ENCODE assay signal across 8 mouse cellular contexts in the genomic region with DNA sequence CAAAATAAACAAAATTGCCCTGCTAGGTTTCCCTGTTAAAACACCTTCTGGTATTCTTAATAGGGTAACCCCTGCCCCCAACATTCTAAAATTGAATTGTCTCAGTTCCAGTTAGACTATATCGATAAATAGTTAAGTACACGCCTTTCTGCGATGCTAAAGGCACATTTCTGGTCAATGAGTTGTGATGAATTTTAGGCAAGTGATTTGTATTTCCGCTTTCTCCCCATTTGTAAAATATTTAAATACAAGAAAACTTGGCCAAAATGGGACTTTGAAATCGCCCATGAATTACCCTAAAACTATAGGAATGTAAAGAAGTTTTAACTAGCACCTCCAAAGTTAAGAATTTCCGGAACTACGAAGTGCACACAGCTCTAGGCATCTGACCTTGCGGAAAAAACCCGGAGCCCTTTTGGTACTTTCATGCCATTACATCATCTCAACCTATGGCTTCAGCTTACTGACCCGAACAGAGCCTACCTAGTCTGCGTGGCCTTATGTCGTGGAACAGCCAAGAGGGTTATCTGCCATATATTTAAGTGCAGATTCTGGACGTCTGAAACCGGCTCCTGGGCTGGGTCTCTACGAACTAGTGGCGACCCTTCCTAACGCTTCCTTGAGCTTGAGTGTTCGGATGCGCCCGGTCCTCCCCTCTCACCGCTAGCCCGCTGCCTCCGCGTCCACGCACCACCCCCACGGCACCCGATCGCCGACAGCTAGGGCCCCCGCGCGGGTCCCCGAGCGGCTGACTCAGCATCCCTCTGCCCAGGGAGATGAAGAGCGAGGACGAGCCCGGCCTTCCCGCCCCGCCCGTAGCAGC. TPM values are rescaled to one million over a fixed set of nuclear protein-coding genes. Genes with fewer than 3 reads are reported as not detected.
A peak's percentile ranks its signal among the peaks of the same experiment; 100 is the strongest.
DNase-seq lines count a peak whose midpoint lies in the region; ATAC-seq and TF ChIP-seq lines count a peak whose summit lies in the region.

No protein-coding gene starts in this region.

- peaks cover 20% of the 10 kb centered on the region; the same call in 1 of the 2 replicates for H3K36me3 ChIP-seq in kidney, embryonic 16.5 days (ENCODE audit: insufficient read depth, low read length)
- H3K36me3 ChIP-seq in erythroblast, embryonic 14.5 days (ENCODE audit: control insufficient read depth) = peaks cover 41% of the 10 kb centered on the region
- peaks cover 35% of the 10 kb centered on the region for H3K36me3 ChIP-seq in limb, embryonic 14.5 days (ENCODE audit: control insufficient read depth, insufficient read depth, low read length)
- H3K36me3 ChIP-seq in neural tube, embryonic 14.5 days (ENCODE audit: control insufficient read depth, insufficient read depth, low read length) = peaks cover 7% of the 10 kb centered on the region

- DNase-seq in kidney, postnatal 36 days = no peak
- DNase-seq in MEL-GATA-1-ER (ENCODE audit: extremely low read depth, low read depth) = peak; percentile 44
- DNase-seq in limb, embryonic 14.5 days (ENCODE audit: low spot score) = no peak
- no peak for DNase-seq in urinary bladder, adult 18-20 months (ENCODE audit: low spot score in 2 of 2)
- no peak for DNase-seq in left cerebral cortex, adult 9 months (ENCODE audit: low spot score in 2 of 2)

- H3K27me3 ChIP-seq in kidney, embryonic 16.5 days (ENCODE audit: insufficient read depth, low read length) = no peaks in the 10 kb centered on the region
- no peaks in the 10 kb centered on the region for H3K27me3 ChIP-seq in erythroblast, embryonic 14.5 days (ENCODE audit: control insufficient read depth)
- H3K27me3 ChIP-seq in limb, embryonic 14.5 days (ENCODE audit: control insufficient read depth, insufficient read depth, low read length) = no peaks in the 10 kb centered on the region
- no peaks in the 10 kb centered on the region for H3K27me3 ChIP-seq in neural tube, embryonic 14.5 days (ENCODE audit: control insufficient read depth, insufficient read depth, low read length)

- no peak for TF ChIP-seq POLR2A in limb, embryonic 14.5 days (IDR thresholded peaks at IDR 0.05; ENCODE audit: borderline replicate concordance, extremely low read depth, insufficient read depth, insufficient read length)

- H3K4me3 ChIP-seq in kidney, embryonic 16.5 days (ENCODE audit: low read length) = peak overlapping the region; percentile 78
- H3K4me3 ChIP-seq in erythroblast, embryonic 14.5 days (replicated peaks) = peak overlapping the region; percentile 91
- H3K4me3 ChIP-seq in limb, embryonic 14.5 days (replicated peaks; ENCODE audit: low read length) = peak overlapping the region; percentile 72
- peak overlapping the region; percentile 92 for H3K4me3 ChIP-seq in neural tube, embryonic 14.5 days (ENCODE audit: low read depth, low read length)

- peak overlapping the region; percentile 78 for H3K9ac ChIP-seq in kidney, embryonic 16.5 days (replicated peaks; ENCODE audit: low read length)
- H3K9ac ChIP-seq in limb, embryonic 14.5 days (ENCODE audit: low read depth, low read length, severe bottlenecking) = peak overlapping the region; percentile 84
- peak overlapping the region; percentile 93 for H3K9ac ChIP-seq in neural tube, embryonic 14.5 days (replicated peaks; ENCODE audit: low read depth, low read length)

- 2% methylated on average over 38 of the region's 40 CpGs for WGBS in kidney, embryonic 16.5 days
- WGBS in limb, embryonic 14.5 days = 4% methylated on average over 25 of the region's 40 CpGs
- WGBS in neural tube, embryonic 14.5 days = 2% methylated on average over 40 of the region's 40 CpGs

- peak; percentile 52 for ATAC-seq in kidney, embryonic 16.5 days (ENCODE audit: low FRiP score, low TSS enrichment)
- peak; percentile 4; the same call in 1 of the 2 replicates for ATAC-seq in limb, embryonic 14.5 days (ENCODE audit: low FRiP score, low read depth)
- ATAC-seq in neural tube, embryonic 14.5 days (ENCODE audit: low read depth) = no peak; the same call in 1 of the 2 replicates

- H3K9me3 ChIP-seq in kidney, embryonic 16.5 days (ENCODE audit: low read length) = no peaks in the 10 kb centered on the region
- no peaks in the 10 kb centered on the region for H3K9me3 ChIP-seq in erythroblast, embryonic 14.5 days (ENCODE audit: control insufficient read depth, low read length)
- no peaks in the 10 kb centered on the region for H3K9me3 ChIP-seq in limb, embryonic 14.5 days (ENCODE audit: control insufficient read depth, low read length)
- H3K9me3 ChIP-seq in neural tube, embryonic 14.5 days (ENCODE audit: control insufficient read depth, low read length) = no peaks in the 10 kb centered on the region

- peaks cover 7% of the 10 kb centered on the region for H3K4me1 ChIP-seq in kidney, embryonic 16.5 days (ENCODE audit: insufficient read depth, low read length)
- H3K4me1 ChIP-seq in erythroblast, embryonic 14.5 days (ENCODE audit: control insufficient read depth) = peaks cover 22% of the 10 kb centered on the region
- H3K4me1 ChIP-seq in limb, embryonic 14.5 days (ENCODE audit: control insufficient read depth, insufficient read depth, low read length) = peaks cover 5% of the 10 kb centered on the region
- H3K4me1 ChIP-seq in neural tube, embryonic 14.5 days (ENCODE audit: control insufficient read depth, insufficient read depth, low read length) = peaks cover 6% of the 10 kb centered on the region

- peak overlapping the region; percentile 66 for H3K4me2 ChIP-seq in kidney, embryonic 16.5 days (replicated peaks; ENCODE audit: low read depth, low read length)
- peak overlapping the region; percentile 50 for H3K4me2 ChIP-seq in limb, embryonic 14.5 days (replicated peaks; ENCODE audit: low read depth, low read length, severe bottlenecking)
- peak overlapping the region; percentile 60 for H3K4me2 ChIP-seq in neural tube, embryonic 14.5 days (ENCODE audit: low read depth, low read length)

- H3K27ac ChIP-seq in kidney, embryonic 16.5 days (ENCODE audit: low read length) = peak overlapping the region; percentile 92
- H3K27ac ChIP-seq in limb, embryonic 14.5 days (replicated peaks; ENCODE audit: low read depth, low read length) = peak overlapping the region; percentile 63; the same call in 1 of the 2 replicates
- H3K27ac ChIP-seq in neural tube, embryonic 14.5 days (ENCODE audit: low read depth, low read length) = peak overlapping the region; percentile 78

RNA-seq across cellular contexts. Expression of gene Ghitm, which starts 0.6 kb away (rescaled TPM):
- polyA plus RNA-seq in kidney, embryonic 16.5 days (2015; fragmentation: Nextera tagmentation; extraction: Ambion mirVana) = 259 and 277 TPM in 2 replicates
- 7.7 and 9.1 TPM in 2 replicates for polyA plus RNA-seq in erythroblast, embryonic 14.5 days (2012)
- 79.7 and 84.9 TPM in 2 replicates for polyA plus RNA-seq in limb, embryonic 14.5 days (2012; rRNA removed)
- 169 and 170 TPM in 2 replicates for polyA plus RNA-seq in limb, embryonic 14.5 days (2014; fragmentation: Nextera tagmentation; extraction: Ambion mirVana)
- polyA plus RNA-seq in neural tube, embryonic 14.5 days (2014; fragmentation: Nextera tagmentation; extraction: Ambion mirVana) = 212 and 219 TPM in 2 replicates

RNA-seq across cellular contexts. Expression of gene 2610528A11Rik, which starts 20.7 kb away (rescaled TPM):
- polyA plus RNA-seq in kidney, embryonic 16.5 days (2015; fragmentation: Nextera tagmentation; extraction: Ambion mirVana) = 0.26 and 0.47 TPM in 2 replicates
- not detected in 2 replicates for polyA plus RNA-seq in erythroblast, embryonic 14.5 days (2012)
- 3.8 and 5.5 TPM in 2 replicates for polyA plus RNA-seq in limb, embryonic 14.5 days (2012; rRNA removed)
- 4.5 and 7.6 TPM in 2 replicates for polyA plus RNA-seq in limb, embryonic 14.5 days (2014; fragmentation: Nextera tagmentation; extraction: Ambion mirVana)
- not detected in 2 replicates for polyA plus RNA-seq in neural tube, embryonic 14.5 days (2014; fragmentation: Nextera tagmentation; extraction: Ambion mirVana)

RNA-seq across cellular contexts. Expression of gene Cdhr1, which starts 36.4 kb away (rescaled TPM):
- 2.9 and 4.4 TPM in 2 replicates for polyA plus RNA-seq in kidney, embryonic 16.5 days (2015; fragmentation: Nextera tagmentation; extraction: Ambion mirVana)
- polyA plus RNA-seq in erythroblast, embryonic 14.5 days (2012) = not detected in 2 replicates
- 0.42 and 0.45 TPM in 2 replicates for polyA plus RNA-seq in limb, embryonic 14.5 days (2012; rRNA removed)
- polyA plus RNA-seq in limb, embryonic 14.5 days (2014; fragmentation: Nextera tagmentation; extraction: Ambion mirVana) = 0.47 and 0.48 TPM in 2 replicates
- 2.0 and 2.8 TPM in 2 replicates for polyA plus RNA-seq in neural tube, embryonic 14.5 days (2014; fragmentation: Nextera tagmentation; extraction: Ambion mirVana)
